Mouse (Mus musculus): ENCODE measurements around the gene Pnpla6. TPM values are rescaled to one million over a fixed set of nuclear protein-coding genes. Genes with fewer than 3 reads are reported as not detected.

Gene Pnpla6
- 12.4 and 17.8 TPM in 2 replicates for polyA plus RNA-seq (2012; rRNA removed)

GRCm38 (mm10) chr8:3515260-3515671 lies at the start of gene Pnpla6:
Gene Pnpla6 (plus strand): TSS chr8:3515384.
- H3K36me3 ChIP-seq (ENCODE audit: control insufficient read depth, insufficient read depth, low read length), result no peaks in the 10 kb centered on the region
- no peaks in the 10 kb centered on the region; the same call in none of the 2 replicates for H3K27me3 ChIP-seq (ENCODE audit: control insufficient read depth, insufficient read depth, low read length)
- TF ChIP-seq POLR2A (IDR thresholded peaks at IDR 0.05; ENCODE audit: control insufficient read depth, low read depth, low read length), result peak; percentile 46; the same call in 1 of the 2 replicates
- TF ChIP-seq CTCF (IDR thresholded peaks at IDR 0.05; ENCODE audit: control insufficient read depth, insufficient read depth, insufficient replicate concordance, low read depth, low read length), result no peak
- peaks cover 18% of the 10 kb centered on the region for H3K4me1 ChIP-seq (ENCODE audit: control insufficient read depth, insufficient read depth, low read length)
- peak within 1 kb of the TSS; percentile 84 for H3K4me3 ChIP-seq (ENCODE audit: control insufficient read depth, low read depth, low read length)
- peak within 1 kb of the TSS; percentile 26 for H3K27ac ChIP-seq (ENCODE audit: control insufficient read depth, insufficient read depth, low read depth, low read length)

GRCm38 (mm10) chr8:3467006-3467885 lies 47.9 kb upstream of the Pnpla6 start, which contains the start of gene Pex11g:
Gene Pex11g (minus strand): TSS chr8:3467680.
- peak within 1 kb of the TSS; percentile 90 for H3K4me3 ChIP-seq (ENCODE audit: control insufficient read depth, low read depth, low read length)
- TF ChIP-seq POLR2A (IDR thresholded peaks at IDR 0.05; ENCODE audit: control insufficient read depth, low read depth, low read length) (peak; percentile 93), CTCF (IDR thresholded peaks at IDR 0.05; ENCODE audit: control insufficient read depth, insufficient read depth, insufficient replicate concordance, low read depth, low read length) (0 out of 2 replicates have a peak, but pooled peaks have one; percentile 0)
- H3K27me3 ChIP-seq (ENCODE audit: control insufficient read depth, insufficient read depth, low read length), result no peaks in the 10 kb centered on the region
- H3K36me3 ChIP-seq (ENCODE audit: control insufficient read depth, insufficient read depth, low read length), result no peaks in the 10 kb centered on the region
- H3K4me1 ChIP-seq (ENCODE audit: control insufficient read depth, insufficient read depth, low read length), result peaks cover 3% of the 10 kb centered on the region
- peak within 1 kb of the TSS; percentile 85 for H3K27ac ChIP-seq (ENCODE audit: control insufficient read depth, insufficient read depth, low read depth, low read length)

- H3K27ac ChIP-seq (ENCODE audit: control insufficient read depth, insufficient read depth, low read depth, low read length), result peak overlapping the region; percentile 50
- no peaks in the 10 kb centered on the region for H3K27me3 ChIP-seq (ENCODE audit: control insufficient read depth, insufficient read depth, low read length)
- H3K4me3 ChIP-seq (ENCODE audit: control insufficient read depth, low read depth, low read length), result peak overlapping the region; percentile 90
- peaks cover 3% of the 10 kb centered on the region for H3K4me1 ChIP-seq (ENCODE audit: control insufficient read depth, insufficient read depth, low read length)
- H3K36me3 ChIP-seq (ENCODE audit: control insufficient read depth, insufficient read depth, low read length), result no peaks in the 10 kb centered on the region
- TF ChIP-seq CTCF (IDR thresholded peaks at IDR 0.05; ENCODE audit: control insufficient read depth, insufficient read depth, insufficient replicate concordance, low read depth, low read length) (no peak), POLR2A (IDR thresholded peaks at IDR 0.05; ENCODE audit: control insufficient read depth, low read depth, low read length) (no peak)
These were observed 47.2 kb upstream of the Pnpla6 start for GRCm38 (mm10) chr8:3467886-3468545.

GRCm38 (mm10) chr8:3468838-3469237 lies 46.3 kb upstream of the Pnpla6 start:
- Histone ChIP-seq H3K27ac (ENCODE audit: control insufficient read depth, insufficient read depth, low read depth, low read length) (no peak overlapping the region), H3K36me3 (ENCODE audit: control insufficient read depth, insufficient read depth, low read length) (no peaks in the 10 kb centered on the region), H3K27me3 (ENCODE audit: control insufficient read depth, insufficient read depth, low read length) (no peaks in the 10 kb centered on the region), H3K4me3 (ENCODE audit: control insufficient read depth, low read depth, low read length) (no peak overlapping the region; the same call in 1 of the 2 replicates), H3K4me1 (ENCODE audit: control insufficient read depth, insufficient read depth, low read length) (peaks cover 3% of the 10 kb centered on the region)
- TF ChIP-seq POLR2A (IDR thresholded peaks at IDR 0.05; ENCODE audit: control insufficient read depth, low read depth, low read length) (no peak), CTCF (IDR thresholded peaks at IDR 0.05; ENCODE audit: control insufficient read depth, insufficient read depth, insufficient replicate concordance, low read depth, low read length) (no peak)

GRCm38 (mm10) chr8:3470562-3470961 lies 44.6 kb upstream of the Pnpla6 start, which contains the start of gene Tex45:
Gene Tex45 (plus strand): TSS chr8:3470862.
- no peak for TF ChIP-seq CTCF (IDR thresholded peaks at IDR 0.05; ENCODE audit: control insufficient read depth, insufficient read depth, insufficient replicate concordance, low read depth, low read length)
- no peak for TF ChIP-seq POLR2A (IDR thresholded peaks at IDR 0.05; ENCODE audit: control insufficient read depth, low read depth, low read length)
- Histone ChIP-seq H3K4me3 (ENCODE audit: control insufficient read depth, low read depth, low read length) (peak within 1 kb of the TSS; percentile 82), H3K27ac (ENCODE audit: control insufficient read depth, insufficient read depth, low read depth, low read length) (no peak within 1 kb of the TSS), H3K36me3 (ENCODE audit: control insufficient read depth, insufficient read depth, low read length) (no peaks in the 10 kb centered on the region), H3K27me3 (ENCODE audit: control insufficient read depth, insufficient read depth, low read length) (no peaks in the 10 kb centered on the region), H3K4me1 (ENCODE audit: control insufficient read depth, insufficient read depth, low read length) (peaks cover 3% of the 10 kb centered on the region)

- TF ChIP-seq CTCF (IDR thresholded peaks at IDR 0.05; ENCODE audit: control insufficient read depth, insufficient read depth, insufficient replicate concordance, low read depth, low read length), result no peak
- no peak for TF ChIP-seq POLR2A (IDR thresholded peaks at IDR 0.05; ENCODE audit: control insufficient read depth, low read depth, low read length)
- Histone ChIP-seq H3K36me3 (ENCODE audit: control insufficient read depth, insufficient read depth, low read length) (no peaks in the 10 kb centered on the region), H3K27ac (ENCODE audit: control insufficient read depth, insufficient read depth, low read depth, low read length) (no peak overlapping the region), H3K27me3 (ENCODE audit: control insufficient read depth, insufficient read depth, low read length) (no peaks in the 10 kb centered on the region), H3K4me1 (ENCODE audit: control insufficient read depth, insufficient read depth, low read length) (peaks cover 4% of the 10 kb centered on the region), H3K4me3 (ENCODE audit: control insufficient read depth, low read depth, low read length) (peak overlapping the region; percentile 72)
These were observed 39.3 kb upstream of the Pnpla6 start for GRCm38 (mm10) chr8:3475715-3476429.
